Mouse (Mus musculus) hindbrain, embryonic 12.5 days (tissue): ENCODE measurements around the gene Nt5c. TPM values are rescaled to one million over a fixed set of nuclear protein-coding genes. Genes with fewer than 3 reads are reported as not detected.
A peak's percentile ranks its signal among the peaks of the same experiment; 100 is the strongest.
"Not testable (repeated sequence)": the region's sequence is repeated elsewhere in the genome, so short reads cannot be mapped to it uniquely, and the experiment has no call there.

Source experiments
- ATAC-seq: fragments of 200-750 bp; cut with Nextera tagmentation; 2 replicates; pipeline ENCODE4 v1.8.0; 2017; ENCODE audit warnings: moderate TSS enrichment; ENCODE audit not compliant: low FRiP score
- H3K27ac ChIP-seq: fragments of 300-500 bp; sonication (generic); 2 replicates; pipeline ENCODE4 v1.5.1; 2016; ENCODE audit warnings: mild to moderate bottlenecking
- H3K27me3 ChIP-seq: fragments of 300-500 bp; sonication (generic); 2 replicates; pipeline ENCODE4 v1.6.1; 2016; ENCODE audit warnings: mild to moderate bottlenecking
- H3K36me3 ChIP-seq: fragments of 300-500 bp; sonication (generic); 2 replicates; pipeline ENCODE4 v1.6.1; 2016; ENCODE audit warnings: mild to moderate bottlenecking
- H3K4me1 ChIP-seq: fragments of 300-500 bp; sonication (generic); 2 replicates; pipeline ENCODE4 v1.6.1; 2016
- H3K4me2 ChIP-seq: fragments of 300-500 bp; sonication (generic); replicated peaks from 2 replicates; pipeline ENCODE4 v1.6.1; 2016; ENCODE audit warnings: mild to moderate bottlenecking
- H3K4me3 ChIP-seq: fragments of 300-500 bp; sonication (generic); 2 replicates; pipeline ENCODE4 v1.5.1; 2016; ENCODE audit warnings: mild to moderate bottlenecking
- H3K9ac ChIP-seq: fragments of 300-500 bp; sonication (generic); 2 replicates; pipeline ENCODE4 v1.6.1; 2016; ENCODE audit warnings: mild to moderate bottlenecking, moderate library complexity
- H3K9me3 ChIP-seq: fragments of 300-500 bp; sonication (generic); replicated peaks from 2 replicates; pipeline ENCODE4 v1.6.1; 2016; ENCODE audit warnings: mild to moderate bottlenecking
- WGBS: fragments of 180-500 bp; shearing (Covaris S2); methylation state at CpG from one replicate; pipeline ENCODE4 v1.1.7; 2016; 5-methylcytosine and 5-hydroxymethylcytosine counted together
- polyA plus RNA-seq: library from polyadenylated mRNA; unstranded; fragments of >200 nt; fragmentation: Nextera tagmentation; extraction: Ambion mirVana; gene quantifications from 2 replicates; pipeline ENCODE4 v1.2.1, GENCODE M21; 2016

The Nt5c gene
- polyA plus RNA-seq, 1 experiment from 2014 or later, result 81.5 TPM

DNA sequence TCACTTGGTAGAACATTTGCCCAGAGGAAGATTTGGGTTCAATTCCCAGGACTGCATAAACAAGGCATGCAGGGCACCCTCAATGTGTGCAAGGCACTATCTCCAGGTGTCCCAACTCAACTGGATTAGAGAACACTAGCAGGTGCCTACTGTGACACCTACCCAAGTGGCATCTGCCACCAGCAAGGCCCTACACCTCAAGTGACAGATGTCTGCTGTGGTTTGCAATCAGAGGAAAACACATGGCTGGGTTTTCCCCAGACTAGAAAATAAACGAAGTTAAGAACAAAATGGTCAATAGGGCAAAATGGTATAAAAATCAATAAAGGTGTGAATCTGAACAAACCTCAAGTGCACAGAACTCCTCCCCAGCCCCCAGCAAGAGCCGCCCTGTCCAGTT lies 16.4 kb upstream of the Nt5c start:
- H3K9me3 ChIP-seq, result no peaks in the 10 kb centered on the region
- H3K36me3 ChIP-seq, result peaks cover 6% of the 10 kb centered on the region; the same call in 1 of the 2 replicates
- H3K27ac ChIP-seq, result no peak overlapping the region
- H3K4me2 ChIP-seq, result no peak overlapping the region
- WGBS, result 89% methylated on average over 2 of the region's 2 CpGs
- no peaks in the 10 kb centered on the region for H3K27me3 ChIP-seq
- H3K9ac ChIP-seq, result no peak overlapping the region
- ATAC-seq, result no peak
- H3K4me1 ChIP-seq, result peaks cover 62% of the 10 kb centered on the region
- H3K4me3 ChIP-seq, result no peak overlapping the region

DNA sequence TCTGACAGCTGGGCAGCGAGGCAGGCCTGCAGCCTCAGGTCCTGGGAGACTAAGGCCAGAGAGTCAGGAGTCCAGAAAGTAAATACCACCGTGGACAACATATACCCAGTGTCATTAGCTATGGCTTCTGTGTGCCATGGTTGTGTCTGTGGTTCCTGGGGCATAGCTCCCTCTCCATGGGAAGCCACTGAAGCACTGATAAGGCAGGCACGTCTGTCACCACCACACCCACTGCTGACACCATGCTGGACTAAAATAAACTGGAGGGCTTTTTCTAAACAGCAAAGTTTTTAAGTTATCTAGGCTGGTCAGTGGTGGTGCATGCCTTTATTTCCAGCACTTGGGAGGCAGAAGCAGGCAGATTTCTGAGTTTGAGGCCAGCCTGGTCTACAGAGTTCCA lies 14.9 kb upstream of the Nt5c start:
- Histone ChIP-seq H3K27ac (no peak overlapping the region), H3K4me1 (peaks cover 51% of the 10 kb centered on the region), H3K9ac (no peak overlapping the region), H3K4me2 (no peak overlapping the region), H3K36me3 (peaks cover 18% of the 10 kb centered on the region), H3K4me3 (no peak overlapping the region), H3K9me3 (no peaks in the 10 kb centered on the region), H3K27me3 (no peaks in the 10 kb centered on the region)
- ATAC-seq, result no peak
- 55% methylated on average over 3 of the region's 3 CpGs for WGBS

- H3K4me2 ChIP-seq, result no peak overlapping the region
- no peak for ATAC-seq
- H3K36me3 ChIP-seq, result peaks cover 56% of the 10 kb centered on the region
- no peaks in the 10 kb centered on the region for H3K9me3 ChIP-seq
- H3K27me3 ChIP-seq, result no peaks in the 10 kb centered on the region
- H3K4me3 ChIP-seq, result no peak overlapping the region
- no peak overlapping the region for H3K9ac ChIP-seq
- WGBS, result 96% methylated on average over 6 of the region's 6 CpGs
- H3K27ac ChIP-seq, result no peak overlapping the region
- peaks cover 17% of the 10 kb centered on the region for H3K4me1 ChIP-seq
Measured at GRCm38 (mm10) chr11:115502636-115503035, 11.0 kb upstream of the Nt5c start.

DNA sequence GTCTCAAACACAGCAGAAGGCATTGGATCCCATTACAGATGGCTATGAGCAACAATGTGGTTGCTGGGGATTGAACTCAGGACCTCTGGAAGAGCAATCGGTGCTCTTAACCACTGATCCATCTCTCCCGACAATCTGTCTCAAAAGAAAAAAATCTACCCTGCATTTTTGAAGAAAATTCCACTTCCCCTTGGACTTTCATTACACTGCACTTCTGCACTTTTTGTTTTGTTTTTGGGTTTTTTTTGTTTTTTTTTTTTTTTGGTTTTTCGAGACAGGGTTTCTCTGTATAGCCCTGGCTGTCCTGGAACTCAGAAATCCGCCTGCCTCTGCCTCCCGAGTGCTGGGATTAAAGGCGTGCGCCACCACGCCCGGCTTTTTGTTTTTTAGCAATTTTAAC lies 4.9 kb upstream of the Nt5c start:
- H3K9ac ChIP-seq, ATAC-seq, H3K4me2 ChIP-seq, H3K9me3 ChIP-seq, H3K27ac ChIP-seq, H3K4me1 ChIP-seq, H3K4me3 ChIP-seq, H3K27me3 ChIP-seq: not testable (repeated sequence)
- peaks cover 46% of the 10 kb centered on the region for H3K36me3 ChIP-seq
- 92% methylated on average over 9 of the region's 9 CpGs for WGBS

- Histone ChIP-seq H3K36me3 (peaks cover 20% of the 10 kb centered on the region), H3K9me3 (no peaks in the 10 kb centered on the region), H3K4me3 (peak overlapping the region; percentile 58), H3K9ac (peak overlapping the region; percentile 74), H3K27ac (no peak overlapping the region), H3K4me2 (peak overlapping the region; percentile 70), H3K27me3 (0 out of 2 replicates have a peak, but pooled peaks cover 5% of the 10 kb centered on the region), H3K4me1 (peaks cover 18% of the 10 kb centered on the region)
- 41% methylated on average over 6 of the region's 6 CpGs for WGBS
- no peak for ATAC-seq
Measured at GRCm38 (mm10) chr11:115492387-115492786, 725 bp upstream of the Nt5c start.

DNA sequence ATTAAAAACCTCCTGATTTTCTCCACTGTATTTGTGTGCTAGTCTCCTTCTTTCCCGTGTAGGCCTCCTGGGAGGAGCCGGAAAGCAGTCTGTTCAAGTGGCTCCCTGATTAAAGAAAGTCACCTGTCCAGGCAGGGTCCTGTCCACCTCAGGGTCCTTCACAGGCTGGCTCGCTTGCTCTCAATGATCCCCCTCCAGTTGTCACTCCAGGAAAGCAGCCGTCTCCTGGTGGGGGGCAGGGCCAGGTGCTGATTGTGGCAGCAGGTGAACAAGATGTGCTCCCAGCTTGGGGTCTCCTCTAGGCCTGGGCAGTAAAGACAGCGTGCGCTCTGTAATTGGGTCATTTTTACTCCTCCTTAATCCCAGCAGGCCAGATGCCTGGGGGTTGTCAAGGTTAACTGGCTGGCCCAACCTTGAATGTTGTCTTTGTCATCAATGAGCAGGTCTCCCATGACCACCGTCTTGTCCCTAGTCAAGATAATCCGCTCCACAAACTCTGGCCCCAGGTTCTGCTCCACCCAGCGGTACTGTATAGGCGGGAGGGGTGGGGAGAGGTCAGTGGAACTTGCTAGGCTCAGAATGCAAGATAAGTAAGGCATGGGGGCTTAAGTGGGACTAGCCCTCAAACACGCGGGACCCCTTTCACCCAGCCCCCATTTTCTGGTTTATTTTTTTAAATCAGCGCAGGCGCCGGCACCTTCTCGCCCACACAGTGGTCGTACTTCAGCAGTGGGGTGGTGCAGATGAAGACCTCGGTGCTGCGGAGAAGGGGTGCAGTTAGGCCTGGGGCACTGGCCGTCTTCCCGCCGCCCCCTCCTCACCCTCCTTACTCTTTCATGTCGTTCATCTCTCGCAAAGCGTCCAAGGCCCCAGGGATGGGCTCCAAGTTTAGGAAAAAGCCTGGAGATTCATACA lies 964 bp downstream of the Nt5c start:
- peak; percentile 36 for ATAC-seq
- WGBS, result 26% methylated on average over 25 of the region's 25 CpGs
- peak overlapping the region; percentile 70 for H3K4me2 ChIP-seq

DNA sequence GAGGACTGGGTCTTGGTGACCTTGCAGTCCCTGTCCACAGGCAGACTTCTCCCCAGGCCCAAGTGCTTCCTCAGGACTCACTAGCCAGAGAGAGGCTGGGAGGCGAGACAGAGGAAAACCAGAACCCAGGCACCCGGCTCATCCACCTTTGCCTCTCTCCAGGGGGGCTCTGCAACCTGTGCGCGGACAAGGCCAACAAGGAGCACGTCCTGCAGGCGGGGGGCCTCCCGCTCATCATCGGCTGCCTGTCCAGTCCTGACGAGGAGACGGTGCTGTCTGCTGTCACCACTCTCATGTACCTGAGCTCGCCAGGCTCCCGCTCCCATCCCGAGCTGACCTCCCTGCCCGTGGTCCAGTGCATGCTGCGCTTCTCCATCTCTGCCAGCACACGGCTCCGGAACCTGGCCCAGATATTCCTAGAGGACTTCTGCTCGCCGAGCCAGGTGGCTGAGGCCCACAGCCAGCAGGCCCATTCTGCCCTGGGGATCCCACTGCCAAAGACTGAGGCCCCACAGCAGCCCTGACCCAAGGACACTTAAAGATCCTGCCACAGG lies 3.0 kb downstream of the Nt5c start:
- no peak for ATAC-seq
- WGBS, result 87% methylated on average over 19 of the region's 19 CpGs
- Histone ChIP-seq H3K4me3 (no peak overlapping the region), H3K4me2 (no peak overlapping the region), H3K9ac (no peak overlapping the region), H3K27me3 (0 out of 2 replicates have a peak, but pooled peaks cover 3% of the 10 kb centered on the region), H3K36me3 (peaks cover 13% of the 10 kb centered on the region), H3K27ac (no peak overlapping the region), H3K9me3 (no peaks in the 10 kb centered on the region), H3K4me1 (peaks cover 26% of the 10 kb centered on the region)

More for the DNA sequence above, 964 bp downstream of the Nt5c start:
- H3K9me3 ChIP-seq, result no peaks in the 10 kb centered on the region
- peak overlapping the region; percentile 58 for H3K4me3 ChIP-seq
- peaks cover 18% of the 10 kb centered on the region for H3K4me1 ChIP-seq
- H3K27me3 ChIP-seq, result 0 out of 2 replicates have a peak, but pooled peaks cover 5% of the 10 kb centered on the region
- peak overlapping the region; percentile 78 for H3K27ac ChIP-seq
- peak overlapping the region; percentile 74 for H3K9ac ChIP-seq
- H3K36me3 ChIP-seq, result peaks cover 13% of the 10 kb centered on the region

DNA sequence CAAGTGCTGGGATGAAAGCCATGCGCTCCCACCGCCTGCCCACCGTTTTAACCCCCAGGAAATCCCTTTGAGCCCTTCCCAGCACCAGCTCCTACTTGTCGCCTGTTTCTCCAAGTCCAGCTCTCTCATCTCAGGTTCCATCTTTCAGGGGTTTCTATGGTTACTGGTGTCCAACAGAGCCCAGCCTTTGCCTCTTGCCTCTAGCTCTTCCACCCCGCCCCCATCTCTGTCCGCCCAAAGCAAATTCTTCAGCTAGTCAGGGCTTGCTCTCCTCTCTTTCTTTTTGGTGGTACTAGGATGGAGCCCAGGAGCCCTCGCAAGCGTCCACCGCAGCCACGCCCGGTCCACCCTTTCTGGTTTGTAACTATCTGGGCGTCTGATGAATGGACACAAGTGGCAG lies 6.5 kb downstream of the Nt5c start:
- no peak overlapping the region for H3K27ac ChIP-seq
- ATAC-seq, result no peak
- H3K27me3 ChIP-seq, result no peaks in the 10 kb centered on the region
- H3K4me2 ChIP-seq, result no peak overlapping the region
- H3K9ac ChIP-seq, result no peak overlapping the region
- 33% methylated on average over 12 of the region's 12 CpGs for whole genome bisulfite sequencing
- H3K36me3 ChIP-seq, result peaks cover 16% of the 10 kb centered on the region
- H3K9me3 ChIP-seq, result no peaks in the 10 kb centered on the region
- H3K4me3 ChIP-seq, result no peak overlapping the region
- H3K4me1 ChIP-seq, result peaks cover 8% of the 10 kb centered on the region

- Histone ChIP-seq H3K27ac (no peak overlapping the region), H3K36me3 (peaks cover 5% of the 10 kb centered on the region), H3K27me3 (no peaks in the 10 kb centered on the region), H3K4me3 (no peak overlapping the region), H3K9ac (no peak overlapping the region), H3K9me3 (no peaks in the 10 kb centered on the region), H3K4me1 (peaks cover 8% of the 10 kb centered on the region), H3K4me2 (no peak overlapping the region)
- no peak for ATAC-seq
- WGBS, result 20% methylated on average over 6 of the region's 6 CpGs
Measured at GRCm38 (mm10) chr11:115483726-115484125, 7.9 kb downstream of the Nt5c start.

- H3K9me3 ChIP-seq, result no peaks in the 10 kb centered on the region
- no peak for ATAC-seq
- H3K4me3 ChIP-seq, result no peak overlapping the region
- 70% methylated on average over 11 of the region's 11 CpGs for WGBS
- H3K36me3 ChIP-seq, result peaks cover 3% of the 10 kb centered on the region; the same call in 1 of the 2 replicates
- H3K27ac ChIP-seq, result no peak overlapping the region
- H3K4me1 ChIP-seq, result peaks cover 8% of the 10 kb centered on the region
- H3K27me3 ChIP-seq, result no peaks in the 10 kb centered on the region
- no peak overlapping the region for H3K4me2 ChIP-seq
- H3K9ac ChIP-seq, result 0 out of 2 replicates have a peak overlapping the region, but pooled peaks have one; percentile 8
Measured at GRCm38 (mm10) chr11:115483278-115483677, 8.4 kb downstream of the Nt5c start.

GRCm38 (mm10) chr11:115481553-115482259 lies 10.0 kb downstream of the Nt5c start:
- no peaks in the 10 kb centered on the region for H3K9me3 ChIP-seq
- no peak for ATAC-seq
- H3K4me3 ChIP-seq, result no peak overlapping the region
- peaks cover 3% of the 10 kb centered on the region; the same call in 1 of the 2 replicates for H3K36me3 ChIP-seq
- no peak overlapping the region for H3K9ac ChIP-seq
- peaks cover 16% of the 10 kb centered on the region for H3K4me1 ChIP-seq
- no peaks in the 10 kb centered on the region for H3K27me3 ChIP-seq
- WGBS, result 86% methylated on average over 6 of the region's 6 CpGs
- H3K4me2 ChIP-seq, result no peak overlapping the region
- no peak overlapping the region for H3K27ac ChIP-seq

GRCm38 (mm10) chr11:115478296-115478938 lies 13.2 kb downstream of the Nt5c start:
- Histone ChIP-seq H3K36me3 (peaks cover 3% of the 10 kb centered on the region; the same call in 1 of the 2 replicates), H3K4me1 (peaks cover 26% of the 10 kb centered on the region), H3K27me3 (no peaks in the 10 kb centered on the region), H3K4me2 (no peak overlapping the region), H3K9me3 (no peaks in the 10 kb centered on the region), H3K27ac (no peak overlapping the region), H3K4me3 (no peak overlapping the region), H3K9ac (no peak overlapping the region)
- WGBS, result 85% methylated on average over 9 of the region's 9 CpGs
- no peak for ATAC-seq
